Mouse (Mus musculus): Measurements from ENCODE around the gene Chrnb1. TPM values are rescaled to one million over a fixed set of nuclear protein-coding genes. Genes with fewer than 3 reads are reported as not detected.

Chrnb1 gene
- polyA plus RNA-seq, 1 experiment from 2014 or later = 0.64 TPM

DNA sequence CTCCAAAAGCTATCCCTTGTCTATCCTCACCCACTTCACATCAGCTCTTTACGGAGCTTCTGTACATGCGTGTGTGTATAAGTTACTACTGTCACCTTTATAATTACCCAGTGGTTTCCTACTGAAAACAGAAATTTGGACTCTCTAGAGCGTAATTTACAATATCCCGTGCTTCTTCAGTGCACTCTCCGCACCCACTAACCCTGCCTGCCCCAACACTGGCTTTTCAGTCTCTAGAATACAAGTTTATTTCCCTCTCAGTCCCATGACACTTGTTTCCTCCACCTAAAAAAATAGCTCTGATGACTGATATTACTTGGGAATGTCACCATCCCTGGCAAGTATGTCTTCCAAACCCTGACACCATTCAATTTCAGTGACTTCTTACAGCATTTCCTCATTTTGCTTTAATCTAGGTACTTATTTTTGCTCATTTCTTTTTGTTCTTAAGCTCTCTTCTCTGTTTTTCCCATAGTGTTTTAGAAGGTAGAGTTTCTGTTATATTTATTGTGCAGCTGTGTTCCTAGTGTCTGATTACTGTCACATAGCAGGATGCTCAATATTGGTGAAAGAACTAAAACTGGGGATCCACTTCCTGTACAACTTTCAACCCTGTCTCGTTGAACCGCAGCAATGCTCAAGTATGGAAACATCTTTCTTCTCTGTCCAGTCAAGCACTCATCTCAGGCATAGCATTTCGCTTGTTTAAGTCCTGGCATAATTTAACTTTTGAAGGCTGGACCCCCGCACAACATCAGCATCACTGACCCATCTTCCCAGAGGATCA is 38.2 kb downstream of the Chrnb1 start:
- peak overlapping the region; percentile 87 for H3K4me2 ChIP-seq
- peaks cover 13% of the 10 kb centered on the region; the same call in 1 of the 2 replicates for H3K36me3 ChIP-seq
- peak overlapping the region; percentile 100 for H3K27ac ChIP-seq
- no peak for ATAC-seq
- H3K27me3 ChIP-seq (replicated peaks) = no peaks in the 10 kb centered on the region
- H3K9ac ChIP-seq = peak overlapping the region; percentile 88
- WGBS (ENCODE audit: insufficient replicate concordance) = 43% methylated on average over 9 of the region's 9 CpGs
- peaks cover 64% of the 10 kb centered on the region for H3K4me1 ChIP-seq
- no peaks in the 10 kb centered on the region for H3K9me3 ChIP-seq (replicated peaks)
- H3K4me3 ChIP-seq = peak overlapping the region; percentile 74

DNA sequence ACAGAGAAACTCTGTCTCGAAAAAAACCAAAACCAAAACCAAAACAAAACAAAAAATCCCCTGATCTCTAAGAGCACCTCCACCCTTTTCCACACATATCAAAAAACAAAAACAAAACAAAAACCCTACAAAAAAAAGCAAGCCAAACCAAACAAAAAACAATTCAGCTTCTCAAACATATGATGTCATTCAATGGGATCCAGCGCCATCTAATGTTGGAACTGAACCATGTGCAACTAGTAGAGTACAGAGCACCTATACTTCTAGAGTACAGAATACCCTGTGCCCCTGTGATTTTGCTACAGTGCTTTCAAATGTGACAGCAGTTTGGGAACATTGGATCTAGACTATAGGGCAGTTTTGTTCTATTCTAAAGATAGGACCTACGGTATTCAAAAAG is 41.0 kb downstream of the Chrnb1 start:
- H3K27me3 ChIP-seq (replicated peaks) = no peaks in the 10 kb centered on the region
- no peak for ATAC-seq
- no peaks in the 10 kb centered on the region for H3K9me3 ChIP-seq (replicated peaks)
- WGBS (ENCODE audit: insufficient replicate concordance) = 42% methylated on average over 3 of the region's 3 CpGs
- peak overlapping the region; percentile 49 for H3K27ac ChIP-seq
- H3K4me1 ChIP-seq = peaks cover 68% of the 10 kb centered on the region
- H3K4me3 ChIP-seq = no peak overlapping the region
- H3K36me3 ChIP-seq = peaks cover 21% of the 10 kb centered on the region
- peak overlapping the region; percentile 39; the same call in 1 of the 2 replicates for H3K9ac ChIP-seq
- peak overlapping the region; percentile 87 for H3K4me2 ChIP-seq

DNA sequence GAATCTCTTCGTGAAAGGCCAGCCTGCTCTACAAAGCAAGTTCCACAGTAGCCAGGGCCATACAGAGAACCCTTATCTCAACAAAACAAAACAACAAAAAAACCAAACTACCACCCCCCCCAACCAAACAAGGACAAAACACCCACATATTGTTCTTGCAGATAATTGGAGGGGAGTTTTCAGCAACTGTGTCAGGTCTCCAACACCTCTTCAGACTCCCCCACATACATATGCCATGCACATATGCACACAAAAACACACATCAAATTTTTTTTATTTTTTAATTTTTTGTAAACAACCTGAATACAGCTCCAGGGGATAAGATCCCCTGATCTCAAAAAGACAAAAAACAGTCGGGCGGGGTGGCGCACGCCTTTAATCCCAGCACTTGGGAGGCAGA is 41.5 kb downstream of the Chrnb1 start:
- peak overlapping the region; percentile 39; the same call in 1 of the 2 replicates for H3K9ac ChIP-seq
- peak overlapping the region; percentile 49 for H3K27ac ChIP-seq
- no peaks in the 10 kb centered on the region for H3K27me3 ChIP-seq (replicated peaks)
- H3K4me2 ChIP-seq = peak overlapping the region; percentile 87
- H3K9me3 ChIP-seq (replicated peaks) = no peaks in the 10 kb centered on the region
- H3K36me3 ChIP-seq = peaks cover 26% of the 10 kb centered on the region
- ATAC-seq = no peak
- H3K4me1 ChIP-seq = peaks cover 63% of the 10 kb centered on the region
- WGBS (ENCODE audit: insufficient replicate concordance) = 52% methylated on average over 5 of the region's 5 CpGs
- H3K4me3 ChIP-seq = no peak overlapping the region; the same call in 1 of the 2 replicates

DNA sequence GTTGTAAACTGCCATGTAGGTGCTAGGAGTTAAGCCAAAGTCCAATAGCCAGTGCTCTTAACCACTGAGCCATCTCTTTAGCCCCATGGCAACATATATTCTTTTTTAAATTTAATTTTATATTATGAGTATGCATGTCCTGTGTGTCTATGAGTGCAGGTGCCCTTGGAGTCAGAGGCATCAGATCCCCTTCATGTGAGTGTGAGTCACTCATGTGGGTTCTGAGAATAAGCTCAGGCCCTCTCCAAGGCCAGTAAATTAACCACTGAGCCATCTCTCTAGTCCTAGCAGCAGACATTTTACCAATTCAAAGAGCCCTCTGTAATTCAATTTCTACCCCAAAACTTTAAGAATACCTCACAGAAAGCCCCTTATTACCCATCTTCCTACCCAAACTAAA is 43.1 kb downstream of the Chrnb1 start:
- Histone ChIP-seq H3K9me3 (replicated peaks) (no peaks in the 10 kb centered on the region), H3K4me3 (no peak overlapping the region), H3K27me3 (replicated peaks) (no peaks in the 10 kb centered on the region), H3K4me1 (peaks cover 63% of the 10 kb centered on the region), H3K9ac (peak overlapping the region; percentile 48; the same call in 1 of the 2 replicates), H3K4me2 (peak overlapping the region; percentile 46), H3K27ac (peak overlapping the region; percentile 36), H3K36me3 (peaks cover 40% of the 10 kb centered on the region)
- ATAC-seq = no peak

DNA sequence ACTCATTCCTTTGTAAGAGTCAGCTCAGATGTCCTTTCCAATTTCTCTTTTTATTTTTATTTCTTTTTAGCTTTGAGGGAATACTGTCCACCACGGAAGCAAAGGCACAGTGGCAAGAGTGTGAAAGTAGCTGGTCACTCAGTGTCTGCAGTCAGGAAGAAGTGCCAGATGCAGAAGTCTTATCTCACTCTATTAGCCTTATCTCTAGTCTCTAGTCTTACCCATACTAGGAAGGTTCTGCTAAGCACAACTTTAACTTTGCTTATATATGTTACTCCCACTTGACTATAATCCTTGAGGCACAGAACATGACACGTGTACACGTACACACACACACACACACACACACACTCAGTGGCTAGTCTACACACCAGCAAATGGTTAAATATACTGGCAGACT is 44.1 kb downstream of the Chrnb1 start:
- peaks cover 51% of the 10 kb centered on the region for H3K36me3 ChIP-seq
- ATAC-seq = peak; percentile 73
- 21% methylated on average over 3 of the region's 3 CpGs for WGBS (ENCODE audit: insufficient replicate concordance)
- H3K9me3 ChIP-seq (replicated peaks) = no peaks in the 10 kb centered on the region
- no peak overlapping the region for H3K4me3 ChIP-seq
- peak overlapping the region; percentile 36; the same call in 1 of the 2 replicates for H3K27ac ChIP-seq
- peak overlapping the region; percentile 46 for H3K4me2 ChIP-seq
- no peaks in the 10 kb centered on the region for H3K27me3 ChIP-seq (replicated peaks)
- H3K9ac ChIP-seq = no peak overlapping the region
- H3K4me1 ChIP-seq = peaks cover 55% of the 10 kb centered on the region

Other genes with a start within 250 kb of the Chrnb1 start
- gene Dnah2, start 246.8 kb downstream of the Chrnb1 start, polyA plus RNA-seq (2016; fragmentation: Nextera tagmentation; extraction: Ambion mirVana) = 0.06 and 0.17 TPM in 2 replicates
- gene Efnb3, start 235.7 kb downstream of the Chrnb1 start, polyA plus RNA-seq (2016; fragmentation: Nextera tagmentation; extraction: Ambion mirVana) = 1.7 and 2.3 TPM in 2 replicates
- 24.3 and 27.1 TPM in 2 replicates for gene Wrap53, start 215.7 kb downstream of the Chrnb1 start, polyA plus RNA-seq (2016; fragmentation: Nextera tagmentation; extraction: Ambion mirVana)
- 110 TPM in 2 replicates for gene Trp53, start 215.6 kb downstream of the Chrnb1 start, polyA plus RNA-seq (2016; fragmentation: Nextera tagmentation; extraction: Ambion mirVana)
- 38.3 and 39.8 TPM in 2 replicates for gene Atp1b2, start 190.0 kb downstream of the Chrnb1 start, polyA plus RNA-seq (2016; fragmentation: Nextera tagmentation; extraction: Ambion mirVana)
- 33.0 and 34.9 TPM in 2 replicates for gene Shbg, start 178.0 kb downstream of the Chrnb1 start, polyA plus RNA-seq (2016; fragmentation: Nextera tagmentation; extraction: Ambion mirVana)
- 11.5 and 12.4 TPM in 2 replicates for gene Sat2, start 173.9 kb downstream of the Chrnb1 start, polyA plus RNA-seq (2016; fragmentation: Nextera tagmentation; extraction: Ambion mirVana)
- 22.5 and 23.4 TPM in 2 replicates for gene Fxr2, start 163.0 kb downstream of the Chrnb1 start, polyA plus RNA-seq (2016; fragmentation: Nextera tagmentation; extraction: Ambion mirVana)
- not detected in 2 replicates for gene Sox15, start 140.6 kb downstream of the Chrnb1 start, polyA plus RNA-seq (2016; fragmentation: Nextera tagmentation; extraction: Ambion mirVana)
- 38.2 and 39.4 TPM in 2 replicates for gene Mpdu1, start 133.3 kb downstream of the Chrnb1 start, polyA plus RNA-seq (2016; fragmentation: Nextera tagmentation; extraction: Ambion mirVana)
- gene Cd68, start 129.8 kb downstream of the Chrnb1 start, polyA plus RNA-seq (2016; fragmentation: Nextera tagmentation; extraction: Ambion mirVana) = 14.5 and 15.0 TPM in 2 replicates
- gene Eif4a1, start 123.5 kb downstream of the Chrnb1 start, polyA plus RNA-seq (2016; fragmentation: Nextera tagmentation; extraction: Ambion mirVana) = 393 and 408 TPM in 2 replicates
- gene Senp3, start 113.9 kb downstream of the Chrnb1 start, polyA plus RNA-seq (2016; fragmentation: Nextera tagmentation; extraction: Ambion mirVana) = 53.8 and 56.2 TPM in 2 replicates
- 0.14 and 0.23 TPM in 2 replicates for gene Tnfsf13, start 110.2 kb downstream of the Chrnb1 start, polyA plus RNA-seq (2016; fragmentation: Nextera tagmentation; extraction: Ambion mirVana)
- 3.3 and 3.6 TPM in 2 replicates for gene Tnfsf12, start 100.1 kb downstream of the Chrnb1 start, polyA plus RNA-seq (2016; fragmentation: Nextera tagmentation; extraction: Ambion mirVana)
- gene Tnfsfm13, start 99.8 kb downstream of the Chrnb1 start, polyA plus RNA-seq (2016; fragmentation: Nextera tagmentation; extraction: Ambion mirVana) = 0.72 and 0.98 TPM in 2 replicates
- gene Polr2a, start 37.3 kb downstream of the Chrnb1 start, polyA plus RNA-seq (2016; fragmentation: Nextera tagmentation; extraction: Ambion mirVana) = 17.4 and 20.2 TPM in 2 replicates
- not detected in 2 replicates for gene Slc35g3, start 34.0 kb downstream of the Chrnb1 start, polyA plus RNA-seq (2016; fragmentation: Nextera tagmentation; extraction: Ambion mirVana)
- 0.43 and 0.70 TPM in 2 replicates for gene Zbtb4, start 30.0 kb downstream of the Chrnb1 start, polyA plus RNA-seq (2016; fragmentation: Nextera tagmentation; extraction: Ambion mirVana)
- gene Fgf11, start 5.9 kb upstream of the Chrnb1 start, polyA plus RNA-seq (2016; fragmentation: Nextera tagmentation; extraction: Ambion mirVana) = 0.45 and 0.48 TPM in 2 replicates
- gene Tmem102, start 9.7 kb upstream of the Chrnb1 start, polyA plus RNA-seq (2016; fragmentation: Nextera tagmentation; extraction: Ambion mirVana) = 0.59 and 0.72 TPM in 2 replicates
- not detected in 2 replicates for gene Gm39566, start 19.4 kb upstream of the Chrnb1 start, polyA plus RNA-seq (2016; fragmentation: Nextera tagmentation; extraction: Ambion mirVana)
- gene Spem2, start 22.5 kb upstream of the Chrnb1 start, polyA plus RNA-seq (2016; fragmentation: Nextera tagmentation; extraction: Ambion mirVana) = not detected in 2 replicates
- gene Spem1, start 26.2 kb upstream of the Chrnb1 start, polyA plus RNA-seq (2016; fragmentation: Nextera tagmentation; extraction: Ambion mirVana) = not detected in 2 replicates
- gene Nlgn2, start 41.8 kb upstream of the Chrnb1 start, polyA plus RNA-seq (2016; fragmentation: Nextera tagmentation; extraction: Ambion mirVana) = 1.3 and 1.4 TPM in 2 replicates
- gene Tmem256, start 42.6 kb upstream of the Chrnb1 start, polyA plus RNA-seq (2016; fragmentation: Nextera tagmentation; extraction: Ambion mirVana) = 330 and 338 TPM in 2 replicates
- gene Plscr3, start 50.4 kb upstream of the Chrnb1 start, polyA plus RNA-seq (2016; fragmentation: Nextera tagmentation; extraction: Ambion mirVana) = 37.0 and 37.7 TPM in 2 replicates
- 1.2 and 1.4 TPM in 2 replicates for gene Tnk1, start 62.8 kb upstream of the Chrnb1 start, polyA plus RNA-seq (2016; fragmentation: Nextera tagmentation; extraction: Ambion mirVana)
- gene Tmem95, start 82.1 kb upstream of the Chrnb1 start, polyA plus RNA-seq (2016; fragmentation: Nextera tagmentation; extraction: Ambion mirVana) = not detected in 2 replicates
- gene Kctd11, start 85.5 kb upstream of the Chrnb1 start, polyA plus RNA-seq (2016; fragmentation: Nextera tagmentation; extraction: Ambion mirVana) = 1.3 TPM in 2 replicates
- gene Acap1, start 99.6 kb upstream of the Chrnb1 start, polyA plus RNA-seq (2016; fragmentation: Nextera tagmentation; extraction: Ambion mirVana) = 7.6 and 8.1 TPM in 2 replicates
- gene 2810408A11Rik, start 105.0 kb upstream of the Chrnb1 start, polyA plus RNA-seq (2016; fragmentation: Nextera tagmentation; extraction: Ambion mirVana) = 2.3 TPM in 2 replicates
- gene Neurl4, start 105.1 kb upstream of the Chrnb1 start, polyA plus RNA-seq (2016; fragmentation: Nextera tagmentation; extraction: Ambion mirVana) = 4.5 and 5.7 TPM in 2 replicates
- 125 TPM in 2 replicates for gene Gps2, start 117.9 kb upstream of the Chrnb1 start, polyA plus RNA-seq (2016; fragmentation: Nextera tagmentation; extraction: Ambion mirVana)
- gene Eif5a, start 126.0 kb upstream of the Chrnb1 start, polyA plus RNA-seq (2016; fragmentation: Nextera tagmentation; extraction: Ambion mirVana) = 2,199 and 2,266 TPM in 2 replicates
- 0.20 and 0.25 TPM in 2 replicates for gene Ybx2, start 139.9 kb upstream of the Chrnb1 start, polyA plus RNA-seq (2016; fragmentation: Nextera tagmentation; extraction: Ambion mirVana)
- gene Slc2a4, start 152.2 kb upstream of the Chrnb1 start, polyA plus RNA-seq (2016; fragmentation: Nextera tagmentation; extraction: Ambion mirVana) = 14.9 and 17.0 TPM in 2 replicates
- 2.8 and 3.3 TPM in 2 replicates for gene Cldn7, start 168.8 kb upstream of the Chrnb1 start, polyA plus RNA-seq (2016; fragmentation: Nextera tagmentation; extraction: Ambion mirVana)
- 14.0 and 15.2 TPM in 2 replicates for gene Ctdnep1, start 185.2 kb upstream of the Chrnb1 start, polyA plus RNA-seq (2016; fragmentation: Nextera tagmentation; extraction: Ambion mirVana)
- gene Elp5, start 186.6 kb upstream of the Chrnb1 start, polyA plus RNA-seq (2016; fragmentation: Nextera tagmentation; extraction: Ambion mirVana) = 88.1 and 91.8 TPM in 2 replicates
- gene Gabarap, start 195.2 kb upstream of the Chrnb1 start, polyA plus RNA-seq (2016; fragmentation: Nextera tagmentation; extraction: Ambion mirVana) = 260 and 270 TPM in 2 replicates
- gene Phf23, start 199.8 kb upstream of the Chrnb1 start, polyA plus RNA-seq (2016; fragmentation: Nextera tagmentation; extraction: Ambion mirVana) = 39.5 and 40.9 TPM in 2 replicates
- gene Dvl2, start 204.7 kb upstream of the Chrnb1 start, polyA plus RNA-seq (2016; fragmentation: Nextera tagmentation; extraction: Ambion mirVana) = 13.4 and 13.7 TPM in 2 replicates
- gene Acadvl, start 219.5 kb upstream of the Chrnb1 start, polyA plus RNA-seq (2016; fragmentation: Nextera tagmentation; extraction: Ambion mirVana) = 89.9 and 91.3 TPM in 2 replicates
- 2.3 and 2.7 TPM in 2 replicates for gene Dlg4, start 221.0 kb upstream of the Chrnb1 start, polyA plus RNA-seq (2016; fragmentation: Nextera tagmentation; extraction: Ambion mirVana)